ENCODE assay signal across 8 mouse cellular contexts in genomic region chr5:124043212-124043978, GRCm38 (mm10). TPM values are rescaled to one million over a fixed set of nuclear protein-coding genes. Genes with fewer than 3 reads are reported as not detected.
DNase-seq lines count a peak whose midpoint lies in the region; ATAC-seq lines count a peak whose summit lies in the region.

No protein-coding gene starts in this region.

- H3K4me3 ChIP-seq in forebrain, embryonic 12.5 days (replicated peaks), result no peak overlapping the region
- H3K4me3 ChIP-seq in neural tube, embryonic 11.5 days (ENCODE audit: low read depth, low read length), result no peak overlapping the region

- peak overlapping the region; percentile 93 for H3K27ac ChIP-seq in forebrain, embryonic 12.5 days
- H3K27ac ChIP-seq in neural tube, embryonic 11.5 days (ENCODE audit: low read depth, low read length), result peak overlapping the region; percentile 83

- H3K4me1 ChIP-seq in forebrain, embryonic 12.5 days, result peaks cover 17% of the 10 kb centered on the region
- peaks cover 8% of the 10 kb centered on the region for H3K4me1 ChIP-seq in neural tube, embryonic 11.5 days (ENCODE audit: control insufficient read depth, insufficient read depth, low read length)

- no peaks in the 10 kb centered on the region for H3K9me3 ChIP-seq in forebrain, embryonic 12.5 days
- H3K9me3 ChIP-seq in neural tube, embryonic 11.5 days (ENCODE audit: control insufficient read depth, low read length), result no peaks in the 10 kb centered on the region

- H3K36me3 ChIP-seq in forebrain, embryonic 12.5 days (replicated peaks), result no peaks in the 10 kb centered on the region
- no peaks in the 10 kb centered on the region for H3K36me3 ChIP-seq in neural tube, embryonic 11.5 days (ENCODE audit: control insufficient read depth, insufficient read depth, low read length)

- 23% methylated on average over 10 of the region's 10 CpGs for WGBS in forebrain, embryonic 12.5 days
- WGBS in neural tube, embryonic 11.5 days, result 26% methylated on average over 10 of the region's 10 CpGs

- intact Hi-C loops in heart, postnatal 36 days (cut with DNase I), result no loop called here
- intact Hi-C loops in left cerebral cortex, postnatal 14 days (cut with DNase I), result no loop called here

- DNase-seq in 3T3-L1 (ENCODE audit: low read depth, low spot score), result peak; percentile 59
- DNase-seq in Muller cell, postnatal 12 days (ENCODE audit: inconsistent ontology term), result peak; percentile 96
- peak; percentile 53 to 69 for DNase-seq in heart, postnatal 36 days
- DNase-seq in left cerebral cortex, postnatal 14 days (ENCODE audit: low spot score in 2 of 2), result peak; percentile 82 to 89
- peak; percentile 79 for DNase-seq in neural tube, embryonic 11.5 days (ENCODE audit: low spot score)
- no peak for DNase-seq in yolk sac, embryonic 10.5 days (ENCODE audit: low spot score)
- no peak for DNase-seq in urinary bladder, adult 18-20 months (ENCODE audit: low spot score in 2 of 2)

- H3K9ac ChIP-seq in forebrain, embryonic 12.5 days, result 0 out of 2 replicates have a peak overlapping the region, but pooled peaks have one; percentile 17
- H3K9ac ChIP-seq in neural tube, embryonic 11.5 days (ENCODE audit: low read length), result peak overlapping the region; percentile 32; the same call in 1 of the 2 replicates

- peak; percentile 91 for ATAC-seq in forebrain, embryonic 12.5 days (ENCODE audit: low FRiP score)
- peak; percentile 76 for ATAC-seq in neural tube, embryonic 11.5 days (ENCODE audit: insufficient read depth, low FRiP score, low TSS enrichment)

- peak overlapping the region; percentile 21 for H3K4me2 ChIP-seq in forebrain, embryonic 12.5 days
- H3K4me2 ChIP-seq in neural tube, embryonic 11.5 days (ENCODE audit: low read depth), result no peak overlapping the region

- H3K27me3 ChIP-seq in forebrain, embryonic 12.5 days, result no peaks in the 10 kb centered on the region
- H3K27me3 ChIP-seq in neural tube, embryonic 11.5 days (ENCODE audit: control insufficient read depth, insufficient read depth, low read length), result no peaks in the 10 kb centered on the region

RNA-seq across cellular contexts. Expression of gene Vps37b, which starts 11.3 kb away (rescaled TPM):
- 70.5 and 73.4 TPM in 2 replicates for polyA plus RNA-seq in forebrain, embryonic 12.5 days (2016; fragmentation: Nextera tagmentation; extraction: Ambion mirVana)
- total RNA-seq in heart, postnatal 36 days (2021), result 10 to 100 TPM; 19.6 to 25.0 TPM
- total RNA-seq in left cerebral cortex, postnatal 14 days (2021), result 10 to 100 TPM; 51.4 to 58.3 TPM
- polyA plus RNA-seq in neural tube, embryonic 11.5 days (2014; fragmentation: Nextera tagmentation; extraction: Ambion mirVana), result 50.3 and 52.3 TPM in 2 replicates

RNA-seq across cellular contexts. Expression of gene Abcb9, which starts 52.2 kb away (rescaled TPM):
- polyA plus RNA-seq in forebrain, embryonic 12.5 days (2016; fragmentation: Nextera tagmentation; extraction: Ambion mirVana), result 2.9 and 3.3 TPM in 2 replicates
- total RNA-seq in heart, postnatal 36 days (2021), result 1 to 10 TPM; 7.6 to 8.3 TPM
- 10 to 100 TPM; 57.5 to 58.4 TPM for total RNA-seq in left cerebral cortex, postnatal 14 days (2021)
- 1.7 TPM in 2 replicates for polyA plus RNA-seq in neural tube, embryonic 11.5 days (2014; fragmentation: Nextera tagmentation; extraction: Ambion mirVana)

Comparison
In these comparisons a context has a peak if more than half of its experiments do, and no peak if none do; other contexts are left out.
1. DNase-seq: peak in 3T3-L1 (single experiment), Muller cell, postnatal 12 days (single experiment), heart, postnatal 36 days (2 of 2), left cerebral cortex, postnatal 14 days (2 of 2) and neural tube, embryonic 11.5 days (single experiment); none in yolk sac, embryonic 10.5 days (single experiment) and urinary bladder, adult 18-20 months (0 of 2).
2. RNA of gene Abcb9, which starts 52.2 kb away (total RNA-seq): 57.5 to 58.4 TPM in left cerebral cortex, postnatal 14 days; 7.6 to 8.3 TPM in heart, postnatal 36 days; every median in the first group is over 4 times any median in the second.